Mouse (Mus musculus): ENCODE data around the gene Ccdc171. TPM values are rescaled to one million over a fixed set of nuclear protein-coding genes. Genes with fewer than 3 reads are reported as not detected.

Ccdc171 gene
- 1.3 and 1.8 TPM in 2 replicates for total RNA-seq (2023)

DNA sequence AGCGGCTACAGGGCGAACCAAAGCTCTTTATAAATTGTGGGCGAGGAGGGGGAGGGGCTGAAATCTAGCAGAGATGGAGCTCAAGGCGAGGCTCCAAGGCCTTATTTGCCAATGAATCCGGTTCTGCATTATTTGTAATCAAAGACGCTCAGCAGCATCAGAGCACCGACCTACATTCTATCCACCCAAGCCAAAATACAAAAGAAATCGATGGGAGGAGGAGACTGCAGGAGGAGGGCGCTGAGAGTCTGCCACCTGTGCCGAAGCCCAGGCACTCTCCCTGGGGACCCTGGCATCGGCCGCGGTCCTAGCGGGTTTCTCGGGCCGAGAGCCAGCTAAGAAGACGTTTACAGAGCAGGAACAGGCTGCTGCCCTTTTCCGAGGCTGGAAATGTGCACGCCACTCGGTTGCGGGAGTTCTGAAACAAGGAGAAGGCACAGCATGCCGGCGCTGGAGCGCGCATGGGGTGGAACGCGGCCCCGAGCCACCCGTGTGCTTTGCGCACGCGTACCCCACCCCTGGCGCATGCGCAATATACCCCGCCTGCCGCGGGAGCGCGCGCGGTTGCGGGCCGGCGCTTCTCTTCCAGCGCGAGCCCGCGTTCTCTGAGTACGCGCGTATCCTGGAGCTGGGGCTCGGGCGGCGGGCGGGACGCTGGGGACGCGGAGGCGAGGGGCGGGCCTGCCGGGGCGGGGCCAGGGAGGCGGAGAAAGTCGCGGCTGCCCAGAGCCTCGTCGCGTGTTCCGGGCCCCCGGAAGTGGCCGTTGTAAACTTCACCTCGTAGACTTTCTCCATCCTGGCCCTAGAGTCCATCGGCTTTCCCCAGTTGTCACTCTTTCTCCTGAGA is at the start of gene Ccdc171:
Gene Ccdc171, plus strand, starts transcription at position 703 of the 847 bp plus-strand sequence.

DNA sequence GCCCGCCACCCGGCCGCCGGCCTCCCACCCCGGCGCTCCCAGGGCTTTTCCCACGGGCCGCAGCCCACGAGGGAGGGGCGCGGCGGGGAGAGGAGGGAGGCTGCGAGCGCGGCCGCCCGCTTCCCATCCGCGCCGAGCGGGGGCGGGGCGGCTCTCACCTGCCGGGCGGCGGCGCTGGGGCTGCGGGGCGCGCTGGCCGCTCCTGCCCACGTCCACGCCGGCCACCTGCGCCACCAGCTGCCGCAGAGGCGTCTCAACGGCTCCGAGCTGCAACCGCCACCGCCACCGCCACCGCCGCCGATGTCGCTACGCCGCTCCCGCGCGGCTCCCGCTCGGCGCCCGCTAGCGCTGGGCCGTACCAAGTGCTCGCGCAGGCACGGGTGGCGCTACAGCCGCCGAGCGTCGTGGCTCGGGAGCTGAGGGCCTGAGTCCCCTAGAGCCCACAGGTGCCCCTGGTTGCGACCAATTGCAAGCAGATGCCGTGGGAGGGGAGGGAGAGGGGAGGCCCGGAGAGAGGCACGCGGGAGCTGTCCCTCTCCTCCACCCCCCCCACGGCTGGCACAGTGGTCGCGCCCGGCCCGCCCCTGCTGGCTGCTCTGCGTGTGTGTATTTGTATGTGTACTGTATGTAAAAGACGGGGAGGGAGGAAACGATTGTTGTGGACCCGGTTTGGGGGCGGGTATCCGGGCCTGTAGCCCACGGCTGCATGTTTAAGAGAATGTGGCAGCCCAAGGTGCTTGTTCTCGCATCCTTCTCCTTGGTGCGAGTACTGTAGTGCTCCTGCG is 39.0 kb upstream of the Ccdc171 start, which contains the start of gene Psip1:
Gene Psip1, minus strand, starts transcription at position 343 of the 785 bp plus-strand sequence.

Other genes with a start within 250 kb of the Ccdc171 start
- gene Ttc39b, start 201.3 kb upstream of the Ccdc171 start, total RNA-seq (2023), result 35.6 and 50.3 TPM in 2 replicates
- gene Snapc3, start 107.8 kb upstream of the Ccdc171 start, total RNA-seq (2023), result 13.6 and 25.6 TPM in 2 replicates
- 33.2 and 38.8 TPM in 2 replicates for gene Psip1, start 39.1 kb upstream of the Ccdc171 start, total RNA-seq (2023)